Mouse (Mus musculus): ENCODE measurements around the gene Ice2. TPM values are rescaled to one million over a fixed set of nuclear protein-coding genes. Genes with fewer than 3 reads are reported as not detected.
A peak's percentile ranks its signal among the peaks of the same experiment; 100 is the strongest.

Ice2 gene
- total RNA-seq, 2 experiments from 2014 or later = 16.4 to 27.5 TPM

GRCm38 (mm10) chr9:69397432-69397759 lies 310 bp upstream of the Ice2 start:
- peak; percentile 13; the same call in 1 of the 2 replicates for ATAC-seq (replicated peaks; ENCODE audit: poor library complexity, severe bottlenecking)

DNA sequence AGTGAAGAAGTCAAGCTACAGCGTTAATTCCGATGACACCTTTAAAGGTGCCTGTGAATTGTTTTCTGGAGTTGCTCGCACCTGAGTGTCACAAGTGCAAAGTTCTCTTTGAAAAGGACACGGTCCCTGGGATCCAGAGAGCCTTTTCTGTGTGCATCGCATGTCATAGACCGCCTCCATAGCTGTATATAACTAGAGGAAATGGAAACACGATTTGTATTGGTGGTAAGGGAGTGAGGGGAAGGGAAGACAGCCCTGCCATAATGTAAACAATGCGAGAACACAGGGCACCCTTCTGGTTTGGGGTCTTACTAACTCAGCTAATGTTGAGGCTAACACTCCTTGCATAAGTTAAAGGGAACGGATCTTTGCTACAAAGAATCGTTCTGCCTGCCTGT lies 746 bp downstream of the Ice2 start:
- peak; percentile 33 for ATAC-seq (replicated peaks; ENCODE audit: poor library complexity, severe bottlenecking)

GRCm38 (mm10) chr9:69404671-69405070 lies 7.0 kb downstream of the Ice2 start:
- no peak for ATAC-seq (replicated peaks; ENCODE audit: poor library complexity, severe bottlenecking)

DNA sequence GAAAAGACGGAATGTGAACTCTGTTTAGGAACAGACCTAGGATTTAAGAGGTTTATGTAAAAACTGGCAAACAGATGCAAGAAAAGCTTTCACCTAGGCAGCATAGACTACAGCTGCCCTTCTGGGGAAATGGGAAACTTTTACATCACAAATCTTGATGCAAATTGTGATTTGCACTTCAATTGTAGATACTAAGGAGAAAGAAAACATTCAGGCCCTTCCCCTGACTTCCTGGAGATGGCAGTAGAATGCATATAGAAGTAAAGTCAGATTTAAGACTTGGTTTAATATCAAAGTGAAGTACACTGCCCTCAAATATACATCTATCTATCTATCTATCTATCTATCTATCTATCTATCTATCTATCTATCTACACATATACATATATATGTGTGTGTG lies 21.8 kb downstream of the Ice2 start:
- no peak for ATAC-seq (replicated peaks; ENCODE audit: poor library complexity, severe bottlenecking)

- ATAC-seq (replicated peaks; ENCODE audit: poor library complexity, severe bottlenecking) = no peak
Observed at GRCm38 (mm10) chr9:69430531-69430930, 32.8 kb downstream of the Ice2 start.

GRCm38 (mm10) chr9:69431863-69432555 lies 34.3 kb downstream of the Ice2 start:
- ATAC-seq (replicated peaks; ENCODE audit: poor library complexity, severe bottlenecking) = no peak

DNA sequence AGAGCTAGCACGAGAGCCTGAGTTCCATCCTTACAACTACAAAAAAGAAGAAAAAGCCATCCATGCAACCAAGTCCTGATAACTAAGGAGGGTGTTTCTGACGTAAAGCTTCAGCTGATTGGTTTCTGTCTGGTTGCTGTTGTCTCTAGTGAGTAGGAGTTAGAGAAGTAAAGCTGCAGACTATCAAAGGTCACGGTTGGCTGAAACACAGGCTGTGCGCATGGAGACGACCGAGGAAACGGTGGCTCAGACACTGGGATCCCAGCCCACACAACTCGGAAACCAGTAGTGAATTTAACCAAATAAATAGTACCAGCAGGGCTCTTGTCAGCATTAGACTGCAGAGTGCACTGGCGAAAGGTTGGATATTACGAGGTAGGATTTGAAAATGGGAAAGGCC lies 37.5 kb downstream of the Ice2 start:
- no peak for ATAC-seq (replicated peaks; ENCODE audit: poor library complexity, severe bottlenecking)

DNA sequence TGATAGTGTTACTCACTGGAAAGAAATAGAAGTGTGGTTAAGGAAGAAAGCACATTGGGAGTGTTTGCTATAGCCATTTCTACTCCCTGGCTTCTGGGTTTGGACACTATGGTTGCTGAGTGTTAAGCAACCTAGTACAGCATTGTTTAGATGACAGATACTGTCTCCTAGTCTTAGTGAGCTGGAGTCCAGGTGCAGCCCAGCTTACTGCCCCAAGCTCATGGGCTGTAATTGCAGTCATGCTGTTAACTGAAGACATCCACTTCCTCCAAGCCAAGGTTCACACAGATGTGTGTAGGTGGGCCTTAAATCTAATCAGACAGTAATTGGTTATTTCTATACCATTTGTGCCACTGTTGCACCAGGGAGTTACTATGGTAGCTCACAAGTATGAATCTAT lies 38.0 kb downstream of the Ice2 start:
- no peak for ATAC-seq (replicated peaks; ENCODE audit: poor library complexity, severe bottlenecking)

DNA sequence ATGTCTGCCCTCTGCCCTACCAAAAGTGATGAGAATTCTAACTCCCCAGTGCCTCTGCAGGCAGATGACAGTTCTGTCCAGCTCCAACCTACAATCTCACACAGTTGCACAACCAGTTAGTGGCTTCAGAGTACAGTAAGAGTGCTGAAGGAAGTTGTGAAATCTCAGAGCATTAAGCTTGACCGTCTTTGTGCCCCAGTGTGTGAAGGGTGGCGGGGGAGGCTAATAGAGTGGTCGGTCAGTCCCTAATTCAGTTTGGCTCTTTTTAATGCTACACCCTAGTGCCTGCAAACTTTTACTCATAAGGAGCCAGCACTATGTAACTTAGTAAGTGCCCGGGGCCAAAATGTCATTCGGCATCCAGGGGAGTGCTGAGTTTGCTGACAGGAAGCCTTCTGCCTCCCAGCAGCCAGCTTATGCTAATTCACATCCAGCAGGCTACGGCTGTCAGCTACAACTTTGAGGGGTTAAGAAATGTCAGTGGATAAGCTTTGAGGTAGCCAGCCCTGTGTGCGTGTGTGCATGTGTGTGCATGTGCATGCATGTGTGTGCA lies 42.2 kb downstream of the Ice2 start:
- ATAC-seq (replicated peaks; ENCODE audit: poor library complexity, severe bottlenecking) = peak; percentile 86

- ATAC-seq (replicated peaks; ENCODE audit: poor library complexity, severe bottlenecking) = peak; percentile 71
Observed at GRCm38 (mm10) chr9:69442471-69443038, 44.8 kb downstream of the Ice2 start.

- ATAC-seq (replicated peaks; ENCODE audit: poor library complexity, severe bottlenecking) = no peak
Observed at GRCm38 (mm10) chr9:69443203-69443602, 45.5 kb downstream of the Ice2 start.

- ATAC-seq (replicated peaks; ENCODE audit: poor library complexity, severe bottlenecking) = no peak
Observed at GRCm38 (mm10) chr9:69448801-69449200, 51.1 kb downstream of the Ice2 start.

GRCm38 (mm10) chr9:69450636-69451035 lies 52.9 kb downstream of the Ice2 start:
- ATAC-seq (replicated peaks; ENCODE audit: poor library complexity, severe bottlenecking) = no peak

DNA sequence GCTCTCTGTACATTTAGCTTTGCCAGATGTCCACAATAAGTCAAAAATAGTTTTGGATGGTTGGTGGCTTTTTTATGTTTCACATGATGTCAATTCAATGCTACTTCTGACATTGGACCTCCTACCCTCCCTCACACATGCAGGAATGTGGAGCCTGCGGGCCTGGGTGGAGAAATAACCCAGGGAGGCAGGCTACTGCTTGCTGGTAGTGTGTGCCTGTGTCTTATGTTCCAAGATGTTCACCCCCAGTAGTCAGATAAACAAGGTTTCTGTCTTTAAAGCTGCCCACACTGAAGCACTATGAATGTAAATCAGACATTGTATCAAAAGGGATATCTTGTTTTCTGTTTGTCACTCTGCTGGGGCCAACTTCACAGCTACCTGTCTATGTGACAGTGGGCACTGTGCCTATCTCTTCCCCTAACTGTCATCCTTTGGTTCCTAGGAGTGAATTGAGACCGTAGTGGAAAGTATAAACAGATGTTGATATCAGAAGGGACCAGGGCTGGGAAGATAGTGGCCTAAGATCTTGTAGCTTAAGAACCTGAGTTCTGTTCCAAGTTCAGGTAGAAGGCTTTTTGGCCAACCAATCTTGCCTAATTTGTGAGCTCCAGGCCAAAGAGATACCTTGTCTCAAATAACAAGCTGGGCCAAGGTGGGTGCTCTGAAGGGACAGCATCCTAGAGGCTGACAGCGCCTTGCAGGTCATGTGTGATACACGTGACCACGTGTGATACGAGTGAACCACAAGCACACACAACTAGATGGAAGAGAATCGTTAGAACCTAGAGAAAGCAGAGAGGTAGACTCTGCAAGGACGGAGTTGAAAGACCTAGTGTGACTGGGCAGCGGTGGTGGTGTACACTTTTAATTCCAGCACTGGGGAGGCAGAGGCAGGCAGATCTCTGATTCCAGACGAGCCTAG lies 54.4 kb downstream of the Ice2 start:
- ATAC-seq (replicated peaks; ENCODE audit: poor library complexity, severe bottlenecking) = no peak

DNA sequence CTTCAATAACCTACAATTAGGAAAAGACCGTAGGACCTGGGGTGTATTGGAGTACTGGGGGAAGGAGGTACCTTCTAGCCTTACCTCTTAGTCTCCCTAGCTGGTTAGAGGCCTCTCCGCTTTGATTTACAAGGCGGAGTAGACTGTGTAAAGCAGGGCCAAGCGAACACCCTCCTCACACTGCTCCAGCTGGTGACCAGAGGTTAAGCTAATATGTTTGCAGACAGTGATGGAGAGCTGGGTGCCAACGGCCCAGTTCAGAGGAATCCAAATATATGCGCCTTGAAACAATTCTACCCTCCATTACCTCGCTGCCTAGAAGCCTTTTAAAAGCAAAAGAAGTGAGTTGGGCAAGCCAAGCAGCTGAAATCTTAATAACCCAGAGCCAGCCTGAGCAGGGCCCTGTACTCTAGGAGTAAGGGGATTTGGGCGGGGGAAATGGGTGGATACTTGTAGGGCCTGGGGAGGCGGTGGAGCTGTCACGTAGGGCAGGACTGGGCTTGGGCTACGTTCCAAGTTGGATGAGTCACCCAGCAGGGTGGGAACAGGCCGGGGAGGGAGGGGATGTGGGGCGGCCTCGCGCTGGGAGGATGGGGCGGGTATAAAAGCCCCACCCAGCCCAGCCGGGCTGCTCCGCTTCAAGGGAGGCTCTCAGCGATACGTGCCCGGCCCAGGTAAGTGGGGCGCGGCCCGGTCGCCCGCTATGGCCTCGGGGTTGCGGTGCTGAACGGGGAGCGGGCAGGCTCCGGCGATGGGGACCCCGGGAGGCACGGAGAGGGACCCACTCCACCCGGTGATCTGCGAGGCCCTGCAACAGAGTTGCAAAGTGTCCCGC lies 55.6 kb downstream of the Ice2 start, which contains the start of gene Anxa2:
Anxa2 (plus strand) TSS at position 555 of the 835 bp plus-strand sequence.
- peak; percentile 76 for ATAC-seq (replicated peaks; ENCODE audit: poor library complexity, severe bottlenecking)

DNA sequence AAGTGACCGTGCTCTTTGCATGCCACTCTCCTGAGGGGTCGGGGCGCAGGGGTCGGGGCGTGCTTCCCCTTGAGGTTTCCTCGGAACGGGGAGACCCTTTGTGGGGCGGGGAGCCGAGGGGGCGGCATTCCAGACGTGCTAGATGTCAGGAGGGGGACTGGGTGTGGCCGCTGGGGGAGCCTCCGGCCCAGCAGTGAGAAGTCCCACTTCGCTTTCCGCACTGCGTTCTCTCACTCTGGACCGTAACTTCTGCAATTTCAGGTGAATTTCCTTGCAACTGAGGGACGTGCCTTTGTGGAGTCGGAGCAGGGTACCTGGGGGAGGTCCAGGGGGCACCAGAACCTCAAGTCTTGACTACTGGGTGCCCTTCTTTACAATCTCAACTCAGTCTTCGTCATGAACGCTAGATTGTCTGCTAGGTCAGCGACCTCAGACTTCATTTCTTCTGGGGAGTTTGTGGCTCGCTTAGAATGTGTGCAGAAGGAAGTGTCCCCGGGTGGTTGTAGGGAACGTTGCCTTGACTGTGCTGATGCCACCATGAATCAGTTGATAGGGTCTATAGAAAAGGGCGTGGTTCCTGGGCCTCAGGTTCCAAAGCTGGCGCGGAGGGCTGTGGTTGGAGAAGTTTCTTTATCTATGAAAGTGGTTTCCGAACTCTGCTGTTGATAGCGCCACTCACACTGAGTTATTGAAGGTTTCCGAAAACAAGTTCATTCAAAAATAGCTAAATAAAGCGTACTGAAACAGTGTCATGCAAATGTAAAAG lies 56.4 kb downstream of the Ice2 start:
- peak; percentile 67 for ATAC-seq (replicated peaks; ENCODE audit: poor library complexity, severe bottlenecking)

DNA sequence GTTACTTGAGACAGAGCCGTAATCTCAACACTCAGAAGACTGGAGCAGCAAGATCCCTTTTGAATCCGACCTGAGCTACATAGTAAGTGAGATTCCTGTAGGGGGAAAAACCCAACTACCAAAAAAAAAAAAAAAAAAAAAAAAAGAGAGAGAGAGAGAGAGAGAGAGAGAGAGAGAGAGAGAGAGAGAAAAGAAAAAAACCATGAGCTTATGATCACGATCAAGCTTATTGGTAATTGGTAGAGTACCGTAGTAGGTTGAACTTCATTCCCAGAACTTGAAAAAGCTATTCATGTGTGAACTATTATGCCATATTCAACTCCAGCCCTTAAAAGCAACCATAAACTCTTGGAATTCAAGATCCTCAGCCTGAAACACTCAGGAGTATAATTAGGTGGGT lies 57.0 kb downstream of the Ice2 start:
- ATAC-seq (replicated peaks; ENCODE audit: poor library complexity, severe bottlenecking) = no peak

DNA sequence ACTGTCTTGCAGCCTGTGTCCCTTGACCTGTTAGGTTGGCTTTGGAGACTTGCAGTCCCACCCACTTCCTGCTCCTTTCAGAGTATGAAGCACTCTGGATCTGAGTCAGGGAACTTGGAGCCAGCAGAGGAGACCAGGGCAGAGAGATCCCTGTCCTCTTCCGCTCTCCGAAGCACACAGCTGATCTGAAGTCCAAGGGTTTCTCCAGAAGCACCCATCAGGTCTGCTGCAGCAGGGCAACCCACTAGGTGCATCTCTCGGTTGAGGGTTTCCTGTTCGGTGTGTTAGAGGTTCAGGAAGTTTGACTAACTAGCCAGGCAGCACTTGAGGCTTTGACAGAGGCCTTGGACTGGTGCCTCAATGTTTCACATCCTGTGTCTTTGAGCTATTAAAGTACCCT lies 57.7 kb downstream of the Ice2 start:
- ATAC-seq (replicated peaks; ENCODE audit: poor library complexity, severe bottlenecking) = 0 out of 2 replicates have a peak, but pooled peaks have one; percentile 10

GRCm38 (mm10) chr9:69456406-69457075 lies 58.8 kb downstream of the Ice2 start:
- ATAC-seq (replicated peaks; ENCODE audit: poor library complexity, severe bottlenecking) = no peak
